Mouse (Mus musculus) embryonic fibroblast, embryonic 13.5 days (primary cell): Measurements from ENCODE around the gene Eri3.

ENCODE experiments used
- CTCF ChIP-seq: IDR thresholded peaks from 2 replicates; pipeline ENCODE4 v1.5.1; 2011; ENCODE audit warnings: mild to moderate bottlenecking, control low read depth, low read length, moderate library complexity, borderline replicate concordance; ENCODE audit not compliant: insufficient read depth
- POLR2A ChIP-seq: IDR thresholded peaks from 2 replicates; pipeline ENCODE4 v1.6.1; 2011; ENCODE audit warnings: low read depth, mild to moderate bottlenecking, control low read depth, low read length, moderate library complexity

- TF ChIP-seq POLR2A (no peak), CTCF (no peak)
Measured at GRCm38 (mm10) chr4:117686354-117686753, 136.2 kb downstream of the Eri3 start.
